Mouse (Mus musculus): ENCODE measurements around the gene Fuca1. TPM values are rescaled to one million over a fixed set of nuclear protein-coding genes. Genes with fewer than 3 reads are reported as not detected.

Fuca1 gene
- total RNA-seq, 2 experiments from 2014 or later, result 43.2 to 44.5 TPM

DNA sequence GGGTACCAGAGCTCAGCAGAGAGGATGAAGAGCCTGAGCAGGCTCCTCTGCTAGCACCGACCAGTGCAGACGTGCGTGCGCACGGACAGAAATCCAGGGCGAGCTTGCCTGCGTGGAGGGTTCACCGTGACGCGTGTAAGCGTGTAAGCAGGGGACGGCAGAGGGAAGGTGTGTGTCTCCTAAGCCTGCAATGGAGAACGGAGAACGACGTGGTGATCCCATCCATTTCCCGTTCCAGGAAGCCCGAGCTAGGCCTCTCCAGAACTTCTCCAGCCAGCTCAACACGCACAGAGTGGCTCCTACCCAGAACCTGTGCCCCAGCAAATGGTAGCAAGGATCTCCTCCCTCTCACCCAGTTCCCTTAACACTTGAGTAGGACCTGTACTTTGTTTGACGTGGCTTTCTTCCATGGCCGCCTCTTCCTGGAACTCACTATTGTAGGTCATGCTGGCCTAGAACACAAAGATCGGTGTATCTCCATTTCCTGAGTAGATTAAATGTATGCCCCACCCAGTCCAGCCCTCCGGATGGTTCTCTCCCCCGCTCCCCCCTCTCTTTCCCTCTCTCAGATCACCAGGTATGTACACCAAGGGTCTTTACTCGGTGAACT, 32.0 kb upstream of the Fuca1 start:
- DNase-seq, result no peak

DNA sequence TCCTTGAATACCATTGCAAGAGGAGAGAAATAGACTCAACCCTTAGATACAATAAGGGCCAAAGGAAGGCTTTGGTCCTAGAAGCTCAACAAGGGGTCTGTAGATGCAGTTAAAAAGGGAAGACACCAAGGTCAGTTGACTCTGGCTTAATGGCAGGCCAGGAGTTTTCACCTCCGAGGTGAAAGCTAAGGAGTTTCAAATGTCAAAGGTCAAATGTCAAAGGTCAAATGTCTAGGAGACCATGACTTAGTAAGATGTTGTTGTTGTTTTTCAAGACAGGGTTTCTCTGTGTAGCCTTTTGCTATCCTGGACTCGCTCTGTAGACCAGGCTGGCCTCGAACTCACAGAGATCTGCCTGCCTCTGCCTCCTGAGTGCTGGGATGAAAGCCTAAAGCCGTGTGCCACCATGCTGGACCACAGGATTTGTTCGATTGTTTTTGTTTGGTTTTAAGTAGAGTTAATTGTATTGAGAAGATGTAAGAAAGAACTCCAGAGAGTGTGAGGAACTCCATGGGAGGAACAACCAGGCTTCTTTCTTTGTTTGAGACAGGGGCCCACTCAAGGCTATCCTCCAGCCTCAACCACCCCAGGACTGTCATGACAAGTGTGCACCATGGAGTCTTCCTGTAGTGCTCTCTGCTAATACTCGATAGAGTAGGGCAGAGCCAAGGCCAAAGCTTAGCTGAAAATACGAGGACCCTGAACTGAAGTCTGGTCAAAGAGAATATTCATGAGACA, 31.2 kb upstream of the Fuca1 start:
- intact Hi-C loops (cut with DNase I), result no loop called here
- DNase-seq, result no peak

More for the DNA sequence above, 32.0 kb upstream of the Fuca1 start:
- intact Hi-C loops (cut with DNase I), result no loop called here

DNA sequence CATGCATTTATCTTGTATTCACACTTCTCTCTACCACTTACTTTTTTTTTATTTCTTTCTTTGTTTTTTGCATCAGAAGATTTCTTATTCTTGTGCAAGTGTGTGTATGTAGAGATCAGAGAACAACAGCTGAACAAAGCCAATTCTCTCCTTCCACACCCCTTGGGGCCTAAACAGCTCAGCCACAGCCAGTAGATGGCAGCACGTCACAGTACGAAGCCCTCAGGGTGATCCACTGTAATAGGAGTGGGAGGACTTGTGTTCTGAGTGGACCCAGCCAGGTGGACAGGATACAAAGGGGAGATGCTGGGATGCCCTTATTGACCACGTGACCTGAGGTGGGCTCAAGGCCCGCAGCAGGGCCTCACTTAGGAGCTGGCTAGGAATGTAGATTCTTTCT, 30.7 kb upstream of the Fuca1 start:
- intact Hi-C loops (cut with DNase I), result loop anchor here (1.0 to 2.0 kb wide), 3 partner anchors 31 to 71 kb away; partner anchors contain the start of gene Fuca1
- DNase-seq, result peak; percentile 82 to 89

DNA sequence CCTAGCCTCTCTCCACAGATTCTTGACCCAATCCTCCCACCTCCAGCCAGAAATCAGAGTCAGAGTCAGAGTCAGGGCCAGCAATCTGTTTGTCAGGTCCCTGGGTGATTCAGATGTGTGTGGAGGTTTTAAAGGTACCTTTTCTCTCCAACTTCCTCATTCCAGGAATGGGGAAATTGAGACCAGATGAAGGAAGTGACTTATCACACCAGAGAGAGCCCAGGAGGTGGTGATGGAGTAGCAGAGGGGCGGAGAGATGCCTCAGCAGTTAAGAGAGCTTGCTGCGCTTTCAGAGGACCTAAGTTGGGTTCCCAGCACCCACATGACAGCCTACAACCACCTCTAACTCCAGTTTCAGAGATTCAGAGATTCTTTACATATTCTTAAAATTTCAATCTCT, 29.0 kb upstream of the Fuca1 start:
- intact Hi-C loops (cut with DNase I), result loop anchor here (2.0 kb wide), 2 partner anchors 29 to 69 kb away; partner anchors contain the start of gene Fuca1
- DNase-seq, result no peak

DNA sequence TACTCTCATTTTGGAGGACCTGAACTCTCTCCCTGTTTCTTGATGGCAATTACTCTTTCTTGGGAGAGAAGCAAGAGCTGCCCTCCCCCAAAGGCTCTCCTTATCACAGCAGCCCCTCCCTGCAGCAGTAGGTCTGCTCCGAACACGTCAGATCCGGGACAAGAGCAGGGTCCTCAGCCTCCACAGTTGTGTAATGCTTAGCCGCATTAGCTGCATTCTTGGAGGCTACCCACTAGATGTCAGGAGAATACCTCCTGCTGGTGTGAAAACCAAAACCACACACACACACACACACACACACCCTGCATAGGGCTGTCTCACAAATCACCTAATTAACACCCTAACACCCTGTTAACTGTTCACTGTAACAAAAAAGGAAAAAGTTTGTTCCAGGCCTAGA, 27.7 kb upstream of the Fuca1 start:
- intact Hi-C loops (cut with DNase I), result no loop called here
- no peak for DNase-seq

DNA sequence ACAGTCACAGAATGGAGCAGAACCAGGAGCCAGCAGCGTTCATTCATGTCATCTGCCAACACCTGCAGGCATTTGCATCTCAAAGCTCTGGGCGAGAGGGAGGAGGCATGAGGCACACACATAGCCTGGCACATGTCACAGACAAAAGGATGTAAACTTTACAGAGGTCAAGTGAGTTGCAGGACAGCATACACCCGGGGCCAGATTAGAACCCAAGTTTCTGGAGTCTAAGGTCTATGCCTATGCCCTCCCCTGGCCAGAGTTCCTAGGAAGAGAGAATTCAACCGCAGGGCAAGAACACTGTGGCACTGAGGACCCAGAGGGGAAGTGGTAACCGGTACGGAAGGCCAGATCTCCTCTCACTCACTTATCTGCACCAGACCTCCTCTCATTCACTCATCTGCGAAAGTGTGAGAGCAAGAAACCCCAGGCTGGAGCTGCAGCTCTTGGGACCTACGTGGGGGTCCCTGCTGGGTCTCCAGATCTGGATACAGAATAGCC, 25.4 kb upstream of the Fuca1 start, which contains the start of gene Cnr2:
Gene Cnr2 (plus strand): TSS at position 324 of the 501 bp plus-strand sequence.
- intact Hi-C loops (cut with DNase I), result no loop called here
- no peak for DNase-seq

DNA sequence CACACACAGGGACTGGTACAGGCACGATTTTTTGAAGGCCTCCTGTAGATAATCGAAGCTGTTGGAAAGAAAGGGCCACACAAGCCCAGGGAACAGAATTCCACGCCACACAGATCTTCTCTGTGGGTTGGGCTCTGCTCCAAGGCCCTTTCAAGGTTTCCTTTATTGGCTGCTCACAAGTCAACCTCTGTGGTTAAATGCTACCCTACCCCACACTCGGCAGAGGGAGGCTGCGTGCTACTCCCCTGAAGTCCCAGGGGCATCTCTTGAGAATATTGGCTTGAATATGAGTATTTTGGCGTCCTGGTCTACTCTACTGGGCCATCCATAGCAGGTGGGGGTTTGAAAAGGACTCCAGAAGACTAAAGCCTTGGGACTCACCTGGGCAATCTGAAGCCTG, 24.4 kb upstream of the Fuca1 start:
- intact Hi-C loops (cut with DNase I), result no loop called here
- DNase-seq, result no peak

DNA sequence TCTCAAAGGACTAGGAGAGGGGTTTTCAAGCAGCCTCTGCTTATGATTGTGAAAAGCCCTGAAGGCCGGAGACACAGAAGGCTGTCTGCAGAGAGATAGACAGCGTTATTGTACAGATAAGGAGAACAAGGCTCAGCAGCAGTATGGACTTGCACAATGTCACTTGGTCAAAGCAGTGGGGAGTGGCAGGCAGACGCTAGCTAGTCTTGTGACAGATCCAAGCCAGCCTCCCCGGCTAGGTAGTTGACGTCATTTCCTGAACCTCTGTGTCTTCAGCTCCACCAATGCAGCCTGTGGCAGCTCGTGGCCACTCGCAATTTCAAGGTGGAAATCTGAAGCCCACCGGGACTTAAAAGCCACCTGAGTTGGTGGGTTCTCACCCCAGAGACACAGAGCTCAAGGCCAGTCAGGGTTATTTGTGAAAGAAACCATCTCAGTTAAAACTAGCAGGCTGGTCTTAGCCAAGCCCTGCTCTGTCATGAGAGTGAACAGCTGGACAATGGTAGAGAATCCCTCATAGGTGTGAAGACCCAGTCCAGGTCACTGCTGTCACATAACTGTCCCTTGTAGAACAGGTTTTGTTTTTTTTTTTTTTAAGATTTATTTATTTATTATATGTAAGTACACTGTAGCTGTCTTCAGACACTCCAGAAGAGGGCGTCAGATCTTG, 22.0 kb upstream of the Fuca1 start:
- intact Hi-C loops (cut with DNase I), result no loop called here
- peak; percentile 43 to 48 for DNase-seq

DNA sequence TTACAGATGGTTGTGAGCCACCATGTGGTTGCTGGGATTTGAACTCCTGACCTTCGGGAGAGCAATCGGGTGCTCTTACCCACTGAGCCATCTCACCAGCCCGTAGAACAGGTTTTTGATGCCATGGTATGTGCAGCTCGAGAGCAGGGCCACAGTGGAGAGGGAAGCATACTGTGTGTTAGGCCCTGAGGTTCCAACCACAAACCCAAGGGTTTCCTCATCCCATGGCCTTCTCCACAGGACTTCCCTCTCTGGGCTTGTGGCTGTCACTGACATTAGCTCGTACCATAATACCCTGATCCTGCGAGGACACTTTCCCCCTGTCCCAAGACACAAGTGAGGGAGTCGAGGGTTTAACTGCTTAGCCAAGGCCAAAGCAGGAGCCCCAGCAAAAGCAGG, 21.5 kb upstream of the Fuca1 start:
- DNase-seq, result no peak
- intact Hi-C loops (cut with DNase I), result no loop called here

DNA sequence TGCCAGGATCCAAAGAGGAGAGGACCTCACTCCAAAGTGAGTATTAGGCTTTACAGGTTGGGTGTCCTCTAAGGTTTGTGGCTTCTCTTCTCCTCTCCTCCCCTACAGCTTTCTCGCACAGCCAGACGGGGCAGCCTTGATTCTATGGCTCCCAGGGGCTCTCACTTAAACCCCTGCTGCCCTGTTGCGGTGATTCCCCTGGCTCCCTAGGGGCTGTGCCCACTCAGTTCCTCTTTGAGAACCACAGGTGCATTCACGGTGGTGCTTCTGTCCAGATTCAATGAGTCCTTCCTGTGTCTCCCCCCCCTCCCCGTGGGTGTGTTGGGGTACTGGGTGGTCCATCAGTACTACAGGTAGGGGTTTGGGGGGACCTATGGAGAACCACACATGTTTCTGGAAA, 20.5 kb upstream of the Fuca1 start:
- intact Hi-C loops (cut with DNase I), result no loop called here

DNA sequence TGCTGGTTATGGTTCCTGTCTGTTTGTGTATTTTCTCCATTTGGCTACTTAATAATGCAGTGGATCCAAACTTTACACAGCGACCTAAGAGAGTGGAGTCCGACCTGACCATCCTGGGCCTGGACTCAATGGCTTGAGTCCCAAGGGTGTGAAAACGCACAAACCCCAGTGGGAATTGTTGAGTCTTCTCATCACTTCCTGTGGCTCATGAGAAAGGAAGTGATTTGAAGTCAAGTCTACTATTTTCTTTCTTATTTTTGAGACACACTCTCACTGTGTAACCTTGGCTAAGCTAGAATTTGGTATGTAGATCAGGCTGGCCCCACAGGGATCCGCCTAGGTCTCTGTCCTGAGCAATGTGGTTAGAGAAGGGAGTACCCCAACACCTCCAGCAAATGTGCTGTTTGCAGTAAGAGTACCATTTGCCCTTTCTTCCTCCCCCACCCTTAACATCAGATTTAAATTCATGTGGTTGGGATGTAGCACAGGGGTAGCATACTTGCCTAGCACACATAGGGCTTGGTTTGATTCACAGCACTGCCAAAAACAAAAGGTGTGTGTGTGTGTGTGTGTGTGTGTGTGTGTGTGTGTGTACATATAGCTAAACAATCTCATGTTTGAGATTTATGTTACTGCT, 17.8 kb upstream of the Fuca1 start:
- intact Hi-C loops (cut with DNase I), result no loop called here
- no peak for DNase-seq

More for the DNA sequence above, 20.5 kb upstream of the Fuca1 start:
- DNase-seq, result no peak

DNA sequence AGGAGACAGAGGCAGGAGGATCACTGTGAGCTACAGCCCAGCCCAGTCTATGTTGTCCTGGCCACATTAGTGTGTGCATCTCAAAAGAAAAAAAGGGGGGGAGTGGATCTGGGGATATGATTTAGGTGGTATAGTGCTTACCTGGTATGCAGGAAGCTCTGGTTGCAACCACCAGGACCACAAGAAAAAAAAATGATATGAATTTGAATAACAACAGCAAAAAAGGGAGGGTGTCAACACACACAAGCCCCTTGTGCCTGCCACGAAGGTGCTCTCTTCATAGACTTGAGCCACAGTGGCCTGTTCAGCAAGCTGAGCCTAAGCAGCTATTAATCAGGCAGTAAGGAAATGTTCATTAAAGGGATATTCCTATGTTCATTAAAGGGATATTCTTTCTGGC, 15.7 kb upstream of the Fuca1 start:
- no peak for DNase-seq
- intact Hi-C loops (cut with DNase I), result no loop called here

DNA sequence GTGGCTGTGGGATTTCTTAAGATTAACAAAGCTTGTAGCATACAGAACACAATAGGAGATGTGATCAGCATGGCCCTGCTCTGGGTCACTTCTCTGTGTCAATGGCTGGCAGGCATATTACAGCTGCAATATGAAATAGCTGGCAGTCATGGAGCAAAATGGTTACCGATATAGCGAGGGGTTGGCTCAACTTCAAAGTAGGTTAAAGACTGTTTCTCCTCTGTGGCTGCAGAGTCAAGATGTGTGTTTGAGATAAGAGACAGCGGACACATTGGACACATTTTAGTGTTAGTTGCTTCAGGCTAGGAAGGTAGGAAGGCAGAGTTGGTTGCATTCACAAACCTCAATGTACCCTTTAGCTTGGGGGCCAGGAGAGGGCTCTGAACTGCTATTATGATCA, 13.9 kb upstream of the Fuca1 start:
- DNase-seq, result no peak
- intact Hi-C loops (cut with DNase I), result no loop called here

DNA sequence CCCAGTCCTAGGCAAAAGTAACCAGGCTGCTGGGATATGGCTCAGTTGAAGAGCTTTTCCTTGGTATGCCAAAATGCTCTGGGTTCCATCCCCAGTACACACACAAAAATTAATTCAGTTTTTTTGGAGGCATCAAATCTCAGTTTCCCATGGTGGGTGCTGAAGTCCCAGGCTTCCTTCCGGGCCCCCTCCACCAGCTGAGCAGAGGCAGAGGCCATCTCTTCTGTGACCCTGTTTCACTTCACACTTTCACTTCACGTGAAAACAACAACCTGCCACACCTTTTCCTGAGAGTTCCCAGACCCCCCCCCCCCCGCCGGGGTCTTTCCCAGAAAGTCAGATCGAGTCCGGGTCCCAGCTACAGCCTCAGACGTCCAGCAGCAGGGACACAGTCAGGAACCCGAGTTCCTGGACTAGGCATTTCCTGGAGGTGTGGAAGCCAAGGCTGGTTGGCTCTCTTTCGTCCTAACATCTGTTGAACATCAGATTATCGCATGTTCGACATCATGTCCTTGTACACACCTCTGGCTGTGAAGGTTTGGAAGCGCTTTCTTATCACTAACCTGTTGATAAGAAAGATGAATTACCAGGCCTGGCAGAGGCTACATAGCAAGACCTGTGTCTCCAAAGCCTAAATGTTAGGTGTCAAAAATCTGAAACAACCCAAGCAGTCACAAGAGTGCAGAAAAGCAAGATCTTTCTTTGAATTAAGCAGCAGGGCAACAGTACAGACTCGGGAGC, 11.0 kb upstream of the Fuca1 start:
- intact Hi-C loops (cut with DNase I), result no loop called here
- no peak for DNase-seq

DNA sequence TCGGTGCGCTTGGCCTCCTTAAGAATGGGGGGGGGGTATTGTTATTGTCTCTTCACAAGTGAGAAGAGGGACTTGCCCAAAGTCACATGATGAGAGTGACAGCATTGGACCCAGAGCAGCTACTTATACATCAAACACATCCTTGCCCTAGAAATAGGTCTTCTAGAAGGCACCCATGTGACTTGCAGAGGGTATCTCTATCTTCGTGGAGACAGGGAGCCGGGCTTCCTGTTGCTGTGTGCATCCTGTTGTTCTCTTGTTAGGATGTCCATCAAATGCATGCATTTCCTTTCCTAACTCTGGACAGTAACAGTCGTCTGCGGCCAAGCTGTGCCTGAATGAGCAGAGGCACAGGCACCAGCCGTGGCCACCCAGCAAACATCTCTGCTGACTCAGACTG, 9.0 kb upstream of the Fuca1 start:
- intact Hi-C loops (cut with DNase I), result no loop called here

DNA sequence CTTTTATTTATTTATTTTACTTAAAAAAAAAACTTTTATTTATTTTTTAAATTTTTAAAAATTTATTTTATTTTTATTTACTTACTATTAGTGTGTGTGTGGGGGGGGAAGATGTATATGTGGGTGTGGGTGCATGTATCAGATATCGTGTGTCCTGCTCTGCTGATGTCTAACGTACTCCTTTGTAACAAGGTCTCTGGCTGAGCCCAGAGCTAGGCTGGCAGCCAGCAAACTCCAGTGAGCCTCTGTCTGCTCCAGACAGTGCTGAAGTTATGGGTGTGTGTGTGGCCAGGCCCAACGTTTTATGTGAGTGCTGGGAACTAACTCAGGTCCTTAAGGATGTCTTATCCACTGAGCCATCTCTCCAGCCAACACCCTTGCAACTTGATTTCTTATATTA, 8.4 kb upstream of the Fuca1 start:
- DNase-seq, result no peak
- intact Hi-C loops (cut with DNase I), result no loop called here

More for the DNA sequence above, 9.0 kb upstream of the Fuca1 start:
- DNase-seq, result no peak

DNA sequence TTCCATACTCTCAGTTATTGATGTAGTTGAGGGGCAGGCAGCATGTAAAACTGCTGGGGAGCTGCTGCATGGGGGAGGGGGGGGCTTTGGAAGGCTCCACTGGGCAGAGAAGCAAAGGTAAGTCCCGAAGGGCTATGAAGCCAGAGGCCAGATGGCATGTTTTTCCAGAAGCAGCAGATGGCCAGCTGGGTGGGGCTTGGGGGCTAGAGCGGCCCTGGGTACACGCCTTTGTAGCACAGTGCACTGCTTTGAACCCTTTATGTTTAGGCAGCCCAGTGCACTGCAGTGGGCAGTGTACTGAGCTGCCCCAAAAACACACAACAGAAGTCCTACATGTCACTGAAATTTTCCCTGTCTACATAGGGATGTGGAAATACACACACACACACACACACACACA, 7.7 kb upstream of the Fuca1 start:
- intact Hi-C loops (cut with DNase I), result no loop called here
- DNase-seq, result no peak

DNA sequence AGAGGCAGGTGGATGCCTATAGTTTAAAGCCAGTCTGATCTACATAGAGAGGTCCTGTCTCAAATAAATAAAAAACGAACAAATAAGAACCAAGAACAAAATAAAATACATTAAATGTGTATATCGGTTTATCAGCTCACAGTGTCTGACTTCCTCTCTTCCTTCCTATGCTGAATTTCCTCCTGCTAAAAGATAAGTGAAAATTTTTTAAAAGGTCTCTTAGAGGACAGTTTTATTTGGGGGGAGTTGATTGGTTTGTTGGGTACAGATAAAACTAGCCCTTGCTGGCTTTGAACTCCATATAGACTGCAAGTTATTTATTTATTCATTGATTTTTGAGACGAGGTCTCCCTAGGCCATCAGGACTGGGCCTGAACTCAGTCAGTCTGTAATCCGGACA, 7.1 kb upstream of the Fuca1 start:
- no peak for DNase-seq
- intact Hi-C loops (cut with DNase I), result no loop called here

DNA sequence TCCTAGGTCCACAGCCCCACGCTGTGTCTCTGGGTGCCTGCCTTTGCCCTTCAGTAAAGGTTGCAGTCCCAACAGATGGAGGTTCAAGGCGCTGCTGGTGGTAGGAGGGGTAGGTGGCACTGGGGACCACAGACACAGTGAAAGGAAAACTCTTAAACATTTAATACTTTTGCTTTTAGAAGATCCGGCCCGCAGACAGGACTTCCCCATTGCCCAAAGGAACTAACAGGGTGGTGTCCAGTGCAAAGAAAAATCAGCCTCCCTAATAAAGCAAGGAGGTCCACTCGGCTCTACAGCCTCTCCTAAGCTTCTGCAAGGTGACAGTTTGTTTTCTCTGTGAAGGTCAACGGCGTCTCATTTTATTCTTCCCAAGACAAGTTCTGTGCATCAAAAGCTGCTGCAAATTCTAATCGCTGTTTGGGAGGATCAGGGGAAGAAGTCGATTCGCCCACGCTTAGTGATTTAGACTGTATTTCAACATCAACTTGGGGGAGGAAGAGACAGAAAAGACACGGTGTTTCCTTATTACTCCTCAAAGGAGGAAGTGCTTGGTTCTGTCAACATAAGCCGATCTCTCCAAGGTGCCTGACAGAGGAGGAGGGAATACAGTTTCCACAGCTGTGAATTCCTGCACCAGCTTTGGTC, 1.8 kb upstream of the Fuca1 start:
- intact Hi-C loops (cut with DNase I), result no loop called here
- DNase-seq, result peak in 1 of 2 experiments; percentile 17

DNA sequence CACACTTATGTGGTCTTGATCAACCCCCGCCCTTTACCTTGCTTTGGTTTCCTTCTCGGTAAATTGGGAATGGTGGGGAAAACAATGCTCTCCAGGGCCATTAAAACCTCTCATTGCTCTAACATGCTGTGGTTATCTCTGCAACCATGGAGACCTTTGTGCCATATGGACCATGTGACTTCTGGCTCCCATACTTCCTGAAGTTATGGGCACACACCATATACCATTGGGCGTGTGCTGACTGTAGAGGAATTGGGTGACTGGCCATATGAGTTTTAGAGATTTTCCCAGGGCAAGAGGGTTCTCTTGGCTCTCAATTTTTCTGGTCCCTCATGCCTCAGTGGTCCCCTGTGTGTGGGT, 1.3 kb upstream of the Fuca1 start:
- no peak for DNase-seq
- intact Hi-C loops (cut with DNase I), result no loop called here
